Mouse (Mus musculus) gastrocnemius, postnatal 36 days (tissue): Measurements from ENCODE around the gene Gpr137c. TPM values are rescaled to one million over a fixed set of nuclear protein-coding genes. Genes with fewer than 3 reads are reported as not detected.
A peak's percentile ranks its signal among the peaks of the same experiment; 100 is the strongest.

Source experiments
- DNase-seq, 2 experiments: peaks; one replicate each; pipeline ENCODE4 v3.0.0; 2022
- intact Hi-C: fragments of 180-260 bp; cut with DNase I; formaldehyde crosslinking; loops from one replicate; pipeline ENCODE4 v1.15.1; 2025
- total RNA-seq, 2 experiments: library from RNA; stranded (reverse); gene quantifications; 2 replicates each; pipeline ENCODE4 v1.2.3; 2021

Gene Gpr137c
- total RNA-seq, 2 experiments from 2014 or later = 2.0 to 3.4 TPM

DNA sequence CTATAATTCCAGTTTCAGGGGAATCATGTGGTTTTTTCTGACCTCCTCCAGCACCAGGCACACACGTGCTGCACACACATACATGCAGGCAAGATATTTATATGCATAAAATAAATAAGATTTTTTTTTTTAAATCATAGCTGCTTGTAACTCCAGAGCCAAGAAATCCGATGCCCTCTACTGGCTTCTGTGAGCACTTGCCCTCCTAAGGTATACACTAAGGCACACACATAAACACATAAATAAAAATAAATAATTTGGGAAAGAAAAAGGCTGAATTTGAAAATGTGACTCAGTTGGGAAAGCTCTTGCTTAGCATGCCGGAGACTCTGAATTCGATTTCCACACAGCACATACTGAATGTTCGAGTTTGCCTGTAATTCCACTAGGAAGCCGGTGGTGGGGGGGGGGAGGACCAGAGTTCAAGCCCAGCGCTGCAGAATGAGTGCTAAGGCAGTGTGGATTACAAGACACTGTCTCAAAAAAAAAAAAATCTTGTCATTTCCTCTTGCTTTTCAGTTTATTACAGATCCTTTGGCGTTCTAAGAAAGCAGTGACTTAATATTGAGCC is 109.6 kb downstream of the Gpr137c start:
- no peak for DNase-seq
- intact Hi-C loops = no loop called here

DNA sequence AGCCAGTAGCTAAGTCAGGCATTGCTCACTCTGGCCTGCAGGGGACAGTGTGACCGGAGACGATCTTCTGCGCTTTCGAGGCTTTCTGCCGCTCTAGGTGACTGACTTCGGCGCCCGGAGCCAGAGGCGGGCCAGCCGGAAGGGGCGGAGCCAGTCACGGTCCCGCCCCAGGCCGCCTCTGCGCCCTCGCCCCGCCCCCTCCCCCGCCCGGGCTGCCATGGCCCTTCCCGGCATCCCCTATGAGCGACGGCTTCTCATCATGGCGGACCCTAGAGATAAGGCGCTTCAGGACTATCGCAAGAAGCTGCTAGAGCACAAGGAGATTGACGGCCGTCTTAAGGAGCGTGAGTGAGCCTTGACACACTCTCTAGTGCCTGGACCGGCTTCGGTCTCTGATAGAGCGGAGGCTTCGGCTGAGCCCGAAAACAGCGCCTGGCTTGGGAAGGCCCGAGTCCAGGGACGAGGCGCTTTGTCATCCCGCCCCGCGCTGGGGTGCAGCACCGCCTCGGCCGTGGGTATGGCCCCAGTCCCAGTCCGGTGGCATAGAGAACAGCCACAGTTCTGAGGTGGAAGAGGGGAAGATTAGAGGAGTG is 110.2 kb downstream of the Gpr137c start, which contains the start of gene Psmc6:
Gene Psmc6 (plus strand): TSS at position 200 of the 593 bp plus-strand sequence.
- intact Hi-C loops = no loop called here
- DNase-seq = peak; percentile 85 to 86

Other genes with a start within 250 kb of the Gpr137c start
- under 1 TPM; 0.07 to 0.08 TPM for gene Ptger2, start 231.5 kb upstream of the Gpr137c start, total RNA-seq
- 10 to 100 TPM in 1 of 2 experiments, 1 to 10 TPM in 1; 6.9 to 10.2 TPM for gene Txndc16, start 611 bp downstream of the Gpr137c start, total RNA-seq
- gene Ero1l, start 99.1 kb downstream of the Gpr137c start, total RNA-seq = 1 to 10 TPM; 3.7 to 7.3 TPM
- gene Psmc6, start 110.1 kb downstream of the Gpr137c start, total RNA-seq = 100 to 1,000 TPM in 1 of 2 experiments, 10 to 100 TPM in 1; 87.4 to 103 TPM
- 10 to 100 TPM; 57.6 to 61.3 TPM for gene Styx, start 131.4 kb downstream of the Gpr137c start, total RNA-seq
- 10 to 100 TPM in 1 of 2 experiments, 1 to 10 TPM in 1; 8.1 to 11.0 TPM for gene Gnpnat1, start 185.2 kb downstream of the Gpr137c start, total RNA-seq